Mouse (Mus musculus): ENCODE data around the gene Nrip1. TPM values are rescaled to one million over a fixed set of nuclear protein-coding genes. Genes with fewer than 3 reads are reported as not detected.
A peak's percentile ranks its signal among the peaks of the same experiment; 100 is the strongest.

Gene Nrip1
- polyA plus RNA-seq, 1 experiment from 2014 or later = 24.3 TPM

DNA sequence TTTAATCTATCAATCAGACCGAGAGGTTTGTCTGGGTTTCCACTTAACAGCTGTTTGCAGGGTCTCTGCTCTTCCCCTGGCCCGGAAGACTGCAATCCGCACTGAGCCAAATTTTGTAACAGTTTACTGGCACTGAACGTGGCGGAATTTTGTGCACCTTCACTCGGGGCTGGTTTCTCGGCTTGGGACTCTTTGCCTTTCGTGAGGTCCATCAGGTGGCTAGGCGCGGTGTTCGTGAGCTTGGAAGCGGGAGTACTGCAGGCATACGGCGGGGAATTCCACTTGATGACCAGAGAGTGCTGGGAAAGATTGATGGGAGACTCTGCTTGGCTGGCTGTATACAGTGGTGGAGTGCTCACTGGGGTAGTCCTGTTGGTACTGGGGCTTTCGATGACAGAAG, 81.0 kb downstream of the Nrip1 start:
- Histone ChIP-seq H3K36me3 (ENCODE audit: control insufficient read depth, insufficient read depth, low read length) (peaks cover 8% of the 10 kb centered on the region; the same call in 1 of the 2 replicates), H3K4me1 (ENCODE audit: control insufficient read depth, insufficient read depth, low read length) (no peaks in the 10 kb centered on the region), H3K9ac (ENCODE audit: low read length) (no peak overlapping the region), H3K9me3 (ENCODE audit: control insufficient read depth, low read length) (no peaks in the 10 kb centered on the region), H3K27ac (ENCODE audit: low read depth, low read length) (no peak overlapping the region), H3K4me3 (ENCODE audit: low read depth, low read length) (no peak overlapping the region), H3K27me3 (ENCODE audit: control insufficient read depth, insufficient read depth, low read length) (no peaks in the 10 kb centered on the region), H3K4me2 (no peak overlapping the region)
- ATAC-seq (ENCODE audit: low FRiP score) (no peak), DNase-seq (ENCODE audit: low spot score, missing footprints) (peak; percentile 72)
- WGBS = 96% methylated on average over 15 of the region's 15 CpGs

- DNase-seq (ENCODE audit: low spot score, missing footprints) = peak; percentile 61
- WGBS = 93% methylated on average over 14 of the region's 14 CpGs
- ATAC-seq (ENCODE audit: low FRiP score) = no peak
- Histone ChIP-seq H3K27ac (ENCODE audit: low read depth, low read length) (no peak overlapping the region), H3K4me1 (ENCODE audit: control insufficient read depth, insufficient read depth, low read length) (no peaks in the 10 kb centered on the region), H3K36me3 (ENCODE audit: control insufficient read depth, insufficient read depth, low read length) (peaks cover 8% of the 10 kb centered on the region; the same call in 1 of the 2 replicates), H3K27me3 (ENCODE audit: control insufficient read depth, insufficient read depth, low read length) (no peaks in the 10 kb centered on the region), H3K4me3 (ENCODE audit: low read depth, low read length) (no peak overlapping the region), H3K9ac (ENCODE audit: low read length) (no peak overlapping the region), H3K9me3 (ENCODE audit: control insufficient read depth, low read length) (no peaks in the 10 kb centered on the region), H3K4me2 (no peak overlapping the region)
Measured at GRCm38 (mm10) chr16:76291366-76291765, 82.3 kb downstream of the Nrip1 start.

DNA sequence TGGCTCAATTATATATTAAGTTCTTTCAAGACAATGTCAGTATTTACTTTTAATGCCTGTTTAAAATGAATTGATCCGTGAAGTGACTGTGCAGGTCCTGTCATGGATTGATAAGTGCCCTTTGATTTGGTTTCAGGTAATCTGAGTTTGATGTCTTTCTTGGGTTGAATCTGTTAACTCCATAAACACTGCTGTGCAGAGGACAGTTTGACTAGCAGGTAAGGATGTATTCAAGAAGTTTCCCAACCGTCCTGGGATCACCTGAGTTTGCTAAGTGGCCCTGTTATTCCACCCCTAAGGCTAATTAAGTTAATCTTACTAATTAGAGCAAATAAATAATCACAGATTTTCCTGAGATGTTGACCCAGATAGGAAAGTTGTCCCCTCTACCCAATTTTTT, 84.1 kb downstream of the Nrip1 start:
- DNase-seq (ENCODE audit: low spot score, missing footprints) = peak; percentile 80
- Histone ChIP-seq H3K27ac (ENCODE audit: low read depth, low read length) (no peak overlapping the region), H3K9me3 (ENCODE audit: control insufficient read depth, low read length) (no peaks in the 10 kb centered on the region), H3K27me3 (ENCODE audit: control insufficient read depth, insufficient read depth, low read length) (no peaks in the 10 kb centered on the region), H3K4me1 (ENCODE audit: control insufficient read depth, insufficient read depth, low read length) (no peaks in the 10 kb centered on the region), H3K4me3 (ENCODE audit: low read depth, low read length) (no peak overlapping the region), H3K9ac (ENCODE audit: low read length) (no peak overlapping the region), H3K36me3 (ENCODE audit: control insufficient read depth, insufficient read depth, low read length) (peaks cover 8% of the 10 kb centered on the region; the same call in 1 of the 2 replicates), H3K4me2 (no peak overlapping the region)
- no peak for ATAC-seq (ENCODE audit: low FRiP score)
- WGBS = 88% methylated on average over 2 of the region's 2 CpGs

DNA sequence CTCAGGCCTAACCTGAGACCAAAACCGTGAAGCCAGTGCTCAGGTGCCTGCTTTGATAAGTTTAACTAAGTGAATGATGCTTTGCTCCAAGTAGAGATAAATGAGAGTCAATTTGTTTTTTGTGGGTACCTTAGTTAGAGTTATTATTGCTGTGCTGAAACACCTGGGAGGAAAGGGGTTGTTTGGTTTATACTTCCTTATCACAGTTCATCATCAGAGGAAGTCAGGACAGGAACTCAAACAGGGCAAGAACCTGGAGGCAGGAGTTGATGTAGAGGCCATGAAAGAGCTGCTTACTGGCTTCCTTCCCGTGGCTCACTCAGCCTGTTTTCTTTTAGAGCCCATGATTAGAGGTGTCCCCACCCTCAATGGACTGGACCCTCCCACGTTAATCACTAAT, 89.8 kb downstream of the Nrip1 start:
- H3K36me3 ChIP-seq (ENCODE audit: control insufficient read depth, insufficient read depth, low read length) = no peaks in the 10 kb centered on the region
- H3K9me3 ChIP-seq (ENCODE audit: control insufficient read depth, low read length) = no peaks in the 10 kb centered on the region
- no peak overlapping the region for H3K4me2 ChIP-seq
- no peaks in the 10 kb centered on the region for H3K4me1 ChIP-seq (ENCODE audit: control insufficient read depth, insufficient read depth, low read length)
- peak; percentile 8 for DNase-seq (ENCODE audit: low spot score, missing footprints)
- H3K27me3 ChIP-seq (ENCODE audit: control insufficient read depth, insufficient read depth, low read length) = no peaks in the 10 kb centered on the region
- no peak overlapping the region for H3K4me3 ChIP-seq (ENCODE audit: low read depth, low read length)
- no peak overlapping the region for H3K9ac ChIP-seq (ENCODE audit: low read length)
- no peak overlapping the region for H3K27ac ChIP-seq (ENCODE audit: low read depth, low read length)
- ATAC-seq (ENCODE audit: low FRiP score) = no peak
- 71% methylated on average over 3 of the region's 3 CpGs for WGBS

- Histone ChIP-seq H3K36me3 (ENCODE audit: control insufficient read depth, insufficient read depth, low read length) (no peaks in the 10 kb centered on the region), H3K4me3 (ENCODE audit: low read depth, low read length) (no peak overlapping the region), H3K4me1 (ENCODE audit: control insufficient read depth, insufficient read depth, low read length) (no peaks in the 10 kb centered on the region), H3K9me3 (ENCODE audit: control insufficient read depth, low read length) (no peaks in the 10 kb centered on the region), H3K27me3 (ENCODE audit: control insufficient read depth, insufficient read depth, low read length) (no peaks in the 10 kb centered on the region), H3K9ac (ENCODE audit: low read length) (no peak overlapping the region), H3K4me2 (no peak overlapping the region), H3K27ac (ENCODE audit: low read depth, low read length) (no peak overlapping the region)
- WGBS = 85% methylated on average over 6 of the region's 6 CpGs
- DNase-seq (ENCODE audit: low spot score, missing footprints) (peak; percentile 28), ATAC-seq (ENCODE audit: low FRiP score) (no peak)
Measured at GRCm38 (mm10) chr16:76281850-76282249, 91.8 kb downstream of the Nrip1 start.

DNA sequence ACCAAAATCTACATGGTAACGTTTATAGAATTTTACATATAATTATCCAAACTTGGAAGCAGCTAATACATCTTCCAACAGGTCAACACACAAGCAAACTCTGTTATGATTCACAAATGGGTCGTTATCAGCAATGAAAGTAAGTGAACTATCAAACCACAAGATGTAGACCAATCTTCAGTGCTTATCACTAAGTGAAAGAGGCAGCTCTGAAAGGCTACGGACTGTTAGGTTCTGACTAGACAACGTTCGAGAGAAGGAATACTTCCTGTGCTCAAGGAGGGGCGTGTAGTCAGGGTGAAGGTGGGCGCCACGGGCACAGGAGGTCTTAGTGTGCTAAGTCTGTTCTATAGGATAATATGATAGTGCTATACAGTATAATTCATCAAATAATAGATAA, 93.3 kb downstream of the Nrip1 start:
- Histone ChIP-seq H3K4me1 (ENCODE audit: control insufficient read depth, insufficient read depth, low read length) (no peaks in the 10 kb centered on the region), H3K27ac (ENCODE audit: low read depth, low read length) (no peak overlapping the region), H3K9me3 (ENCODE audit: control insufficient read depth, low read length) (no peaks in the 10 kb centered on the region), H3K4me3 (ENCODE audit: low read depth, low read length) (no peak overlapping the region), H3K27me3 (ENCODE audit: control insufficient read depth, insufficient read depth, low read length) (no peaks in the 10 kb centered on the region), H3K4me2 (no peak overlapping the region), H3K36me3 (ENCODE audit: control insufficient read depth, insufficient read depth, low read length) (no peaks in the 10 kb centered on the region), H3K9ac (ENCODE audit: low read length) (no peak overlapping the region)
- ATAC-seq (ENCODE audit: low FRiP score) (no peak), DNase-seq (ENCODE audit: low spot score, missing footprints) (no peak)
- 91% methylated on average over 8 of the region's 8 CpGs for WGBS

DNA sequence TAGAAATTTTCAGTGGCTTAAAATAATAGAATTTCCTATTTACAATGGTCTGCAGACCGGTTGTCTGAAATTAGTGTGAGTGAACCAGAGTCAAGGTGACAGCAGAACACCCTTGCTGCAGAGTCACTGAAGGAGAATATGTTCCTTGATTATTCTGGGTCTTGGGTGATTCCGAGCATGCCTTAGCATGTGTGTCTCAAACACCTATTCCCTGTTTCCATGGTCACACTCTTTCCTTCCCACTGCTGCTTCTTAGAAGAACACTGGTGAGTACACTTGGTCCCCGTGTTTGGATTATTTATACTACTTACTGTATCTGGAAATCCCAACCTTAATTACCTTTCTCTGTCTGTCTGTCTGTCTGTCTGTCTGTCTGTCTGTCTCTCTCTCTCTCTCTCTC, 97.4 kb downstream of the Nrip1 start:
- Histone ChIP-seq H3K27me3 (ENCODE audit: control insufficient read depth, insufficient read depth, low read length) (no peaks in the 10 kb centered on the region), H3K4me1 (ENCODE audit: control insufficient read depth, insufficient read depth, low read length) (no peaks in the 10 kb centered on the region), H3K4me3 (ENCODE audit: low read depth, low read length) (no peak overlapping the region), H3K27ac (ENCODE audit: low read depth, low read length) (no peak overlapping the region), H3K4me2 (no peak overlapping the region), H3K36me3 (ENCODE audit: control insufficient read depth, insufficient read depth, low read length) (no peaks in the 10 kb centered on the region), H3K9ac (ENCODE audit: low read length) (no peak overlapping the region), H3K9me3 (ENCODE audit: control insufficient read depth, low read length) (no peaks in the 10 kb centered on the region)
- WGBS = 90% methylated on average over 3 of the region's 3 CpGs
- ATAC-seq (ENCODE audit: low FRiP score) = no peak
- DNase-seq (ENCODE audit: low spot score, missing footprints) = peak; percentile 67

GRCm38 (mm10) chr16:76275584-76275983, 98.0 kb downstream of the Nrip1 start:
- H3K36me3 ChIP-seq (ENCODE audit: control insufficient read depth, insufficient read depth, low read length) = no peaks in the 10 kb centered on the region
- H3K4me1 ChIP-seq (ENCODE audit: control insufficient read depth, insufficient read depth, low read length) = no peaks in the 10 kb centered on the region
- no peak overlapping the region for H3K27ac ChIP-seq (ENCODE audit: low read depth, low read length)
- no peak overlapping the region for H3K9ac ChIP-seq (ENCODE audit: low read length)
- DNase-seq (ENCODE audit: low spot score, missing footprints) = peak; percentile 69
- H3K4me2 ChIP-seq = no peak overlapping the region
- ATAC-seq (ENCODE audit: low FRiP score) = no peak
- no peaks in the 10 kb centered on the region for H3K27me3 ChIP-seq (ENCODE audit: control insufficient read depth, insufficient read depth, low read length)
- H3K4me3 ChIP-seq (ENCODE audit: low read depth, low read length) = no peak overlapping the region
- H3K9me3 ChIP-seq (ENCODE audit: control insufficient read depth, low read length) = no peaks in the 10 kb centered on the region
- WGBS = 89% methylated on average over 3 of the region's 3 CpGs

DNA sequence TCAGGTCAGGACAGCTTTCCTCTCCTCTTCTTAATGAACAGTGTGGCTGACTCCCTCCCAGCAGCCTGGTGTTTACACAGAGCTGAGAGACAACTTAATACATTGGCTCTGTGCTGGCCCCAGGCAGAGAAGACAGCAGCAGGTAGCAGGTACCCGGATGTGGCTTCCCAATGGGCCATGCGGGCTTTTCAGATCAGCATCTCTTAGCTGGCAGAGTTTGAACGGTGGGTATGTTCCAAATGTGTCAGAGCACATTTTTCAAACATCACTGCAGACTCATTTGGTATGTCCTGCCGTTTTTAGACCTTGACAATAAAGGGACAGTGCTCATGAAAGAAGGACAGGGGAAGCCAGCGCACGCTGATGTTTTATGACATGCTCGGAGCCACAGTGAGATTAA, 98.5 kb downstream of the Nrip1 start:
- no peak for ATAC-seq (ENCODE audit: low FRiP score)
- no peak overlapping the region for H3K4me2 ChIP-seq
- 88% methylated on average over 7 of the region's 7 CpGs for WGBS

More for the DNA sequence above, 98.5 kb downstream of the Nrip1 start:
- no peaks in the 10 kb centered on the region for H3K9me3 ChIP-seq (ENCODE audit: control insufficient read depth, low read length)
- H3K4me3 ChIP-seq (ENCODE audit: low read depth, low read length) = no peak overlapping the region
- no peaks in the 10 kb centered on the region for H3K4me1 ChIP-seq (ENCODE audit: control insufficient read depth, insufficient read depth, low read length)
- no peak overlapping the region for H3K27ac ChIP-seq (ENCODE audit: low read depth, low read length)
- H3K36me3 ChIP-seq (ENCODE audit: control insufficient read depth, insufficient read depth, low read length) = no peaks in the 10 kb centered on the region
- peak; percentile 8 for DNase-seq (ENCODE audit: low spot score, missing footprints)
- no peak overlapping the region for H3K9ac ChIP-seq (ENCODE audit: low read length)
- no peaks in the 10 kb centered on the region for H3K27me3 ChIP-seq (ENCODE audit: control insufficient read depth, insufficient read depth, low read length)

Data from midbrain, embryonic 11.5 days (tissue).